Mouse (Mus musculus): ENCODE results near the gene Smad1. TPM values are rescaled to one million over a fixed set of nuclear protein-coding genes. Genes with fewer than 3 reads are reported as not detected.
A peak's percentile ranks its signal among the peaks of the same experiment; 100 is the strongest.

The Smad1 gene
- total RNA-seq, 4 experiments from 2014 or later, result 11.2 to 17.7 (median 12.7) TPM

- no peak for DNase-seq (ENCODE audit: low spot score)
These were observed 14.7 kb downstream of the Smad1 start for GRCm38 (mm10) chr8:79384276-79385271.

- no peak for DNase-seq (ENCODE audit: low spot score)
These were observed 16.5 kb downstream of the Smad1 start for GRCm38 (mm10) chr8:79382857-79383262.

- peak; percentile 49 for DNase-seq (ENCODE audit: low spot score)
These were observed 17.5 kb downstream of the Smad1 start for GRCm38 (mm10) chr8:79381771-79382170.

- DNase-seq (ENCODE audit: low spot score), result no peak
These were observed 18.9 kb downstream of the Smad1 start for GRCm38 (mm10) chr8:79380386-79380785.

- no peak for DNase-seq (ENCODE audit: low spot score)
These were observed 19.3 kb downstream of the Smad1 start for GRCm38 (mm10) chr8:79379971-79380370.

GRCm38 (mm10) chr8:79376648-79377047, 22.7 kb downstream of the Smad1 start:
- no peak for DNase-seq (ENCODE audit: low spot score)

- no peak for DNase-seq (ENCODE audit: low spot score)
These were observed 23.6 kb downstream of the Smad1 start for GRCm38 (mm10) chr8:79375775-79376123.

- DNase-seq (ENCODE audit: low spot score), result peak; percentile 40
These were observed 24.1 kb downstream of the Smad1 start for GRCm38 (mm10) chr8:79375074-79375774.

- peak; percentile 43 for DNase-seq (ENCODE audit: low spot score)
These were observed 24.9 kb downstream of the Smad1 start for GRCm38 (mm10) chr8:79374410-79374809.

GRCm38 (mm10) chr8:79373563-79373962, 25.8 kb downstream of the Smad1 start:
- DNase-seq (ENCODE audit: low spot score), result no peak

GRCm38 (mm10) chr8:79372960-79373359, 26.4 kb downstream of the Smad1 start:
- DNase-seq (ENCODE audit: low spot score), result no peak

- DNase-seq (ENCODE audit: low spot score), result peak; percentile 57
These were observed 26.8 kb downstream of the Smad1 start for GRCm38 (mm10) chr8:79372521-79372920.

- DNase-seq (ENCODE audit: low spot score), result no peak
These were observed 27.2 kb downstream of the Smad1 start for GRCm38 (mm10) chr8:79372084-79372483.

- DNase-seq (ENCODE audit: low spot score), result no peak
These were observed 28.6 kb downstream of the Smad1 start for GRCm38 (mm10) chr8:79370646-79371290.

GRCm38 (mm10) chr8:79369163-79369562, 30.2 kb downstream of the Smad1 start:
- no peak for DNase-seq (ENCODE audit: low spot score)

GRCm38 (mm10) chr8:79367959-79368358, 31.4 kb downstream of the Smad1 start:
- no peak for DNase-seq (ENCODE audit: low spot score)

- DNase-seq (ENCODE audit: low spot score), result no peak
These were observed 32.0 kb downstream of the Smad1 start for GRCm38 (mm10) chr8:79367350-79367749.

GRCm38 (mm10) chr8:79366227-79366626, 33.1 kb downstream of the Smad1 start:
- DNase-seq (ENCODE audit: low spot score), result no peak

GRCm38 (mm10) chr8:79365707-79366106, 33.6 kb downstream of the Smad1 start:
- DNase-seq (ENCODE audit: low spot score), result no peak

GRCm38 (mm10) chr8:79364806-79365205, 34.5 kb downstream of the Smad1 start:
- no peak for DNase-seq (ENCODE audit: low spot score)

GRCm38 (mm10) chr8:79362430-79362829, 36.9 kb downstream of the Smad1 start:
- DNase-seq (ENCODE audit: low spot score), result no peak

Measured in heart, adult 8-10 months (tissue).